Mouse (Mus musculus): Measurements from ENCODE around the gene Ugt1a10.

DNA sequence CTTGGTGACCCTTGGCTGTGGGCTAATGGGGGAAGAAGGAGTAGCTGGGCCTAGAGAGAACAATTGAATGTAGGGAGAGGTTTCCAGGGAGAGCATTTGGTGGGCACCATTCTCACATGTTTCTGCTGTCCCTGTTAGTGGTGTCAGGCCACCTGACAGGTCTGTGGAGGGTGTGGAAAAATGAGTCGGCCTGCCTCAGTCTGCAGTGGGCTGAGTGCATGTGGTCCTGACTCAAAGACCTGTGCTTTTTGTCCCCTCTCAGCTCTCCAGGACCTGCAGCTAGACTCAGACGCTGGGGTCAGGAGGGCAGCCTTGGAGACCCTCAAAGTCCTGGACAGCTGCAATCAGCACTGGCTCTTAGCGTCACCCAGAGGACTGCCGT, 204.4 kb downstream of the Ugt1a10 start:
- no peak for TF ChIP-seq TAL1 (IDR thresholded peaks at IDR 0.05; ENCODE audit: low read length)
- TF ChIP-seq GATA1 (IDR thresholded peaks at IDR 0.05; ENCODE audit: low read length), result no peak

All from erythroblast, embryonic 14.5 days (primary cell).